Mouse (Mus musculus): ENCODE data around the gene Pdhb.
"Not testable (repeated sequence)": the region's sequence is repeated elsewhere in the genome, so short reads cannot be mapped to it uniquely, and the experiment has no call there.

The Pdhb gene

DNA sequence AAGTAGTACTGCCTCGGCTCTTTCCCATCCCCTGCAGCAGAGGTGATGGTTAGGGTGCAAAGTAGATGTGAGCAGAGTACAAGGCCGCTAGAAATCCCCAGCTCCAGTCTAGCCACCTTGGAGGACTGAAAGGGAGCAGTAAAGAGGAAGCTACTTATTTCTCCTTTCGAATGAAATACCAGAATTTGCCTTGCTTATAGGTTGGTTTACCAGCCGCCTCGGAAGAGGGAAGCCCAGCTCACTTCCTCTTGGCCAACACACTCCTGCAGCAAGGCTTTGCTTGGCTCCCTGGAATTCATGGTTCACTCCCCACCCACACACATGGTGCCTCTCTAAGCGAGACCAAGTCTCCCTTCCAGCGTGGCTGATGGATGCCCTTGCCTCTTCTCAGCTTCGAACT is 40.0 kb downstream of the Pdhb start:
- DNase-seq: no peak

- DNase-seq: no peak
Observed at GRCm38 (mm10) chr14:8127971-8128370, 44.9 kb downstream of the Pdhb start.

- no peak for DNase-seq
Observed at GRCm38 (mm10) chr14:8124046-8124881, 48.6 kb downstream of the Pdhb start.

DNA sequence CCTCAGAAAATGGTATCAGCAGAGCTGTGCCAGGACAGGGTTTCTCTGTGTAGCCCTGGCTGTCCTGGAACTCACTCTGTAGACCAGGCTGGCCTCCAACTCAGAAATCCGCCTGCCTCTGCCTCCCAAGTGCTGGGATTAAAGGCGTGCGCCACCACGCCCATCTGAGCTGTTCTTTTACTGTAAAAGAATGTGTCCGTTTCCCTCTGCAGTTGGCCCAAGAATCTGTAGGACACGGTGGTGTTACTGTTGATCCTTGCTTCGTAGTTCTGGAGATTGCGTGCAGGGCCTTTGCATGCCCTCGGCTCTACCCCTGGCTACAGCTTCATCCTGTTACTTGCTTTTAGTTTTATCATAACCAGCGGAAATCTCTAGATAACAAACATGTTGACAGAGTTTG is 49.2 kb downstream of the Pdhb start:
- DNase-seq: not testable (repeated sequence)

GRCm38 (mm10) chr14:8123141-8123540 is 49.7 kb downstream of the Pdhb start:
- DNase-seq: peak; percentile 14

GRCm38 (mm10) chr14:8119904-8120303 is 52.9 kb downstream of the Pdhb start:
- no peak for DNase-seq

DNA sequence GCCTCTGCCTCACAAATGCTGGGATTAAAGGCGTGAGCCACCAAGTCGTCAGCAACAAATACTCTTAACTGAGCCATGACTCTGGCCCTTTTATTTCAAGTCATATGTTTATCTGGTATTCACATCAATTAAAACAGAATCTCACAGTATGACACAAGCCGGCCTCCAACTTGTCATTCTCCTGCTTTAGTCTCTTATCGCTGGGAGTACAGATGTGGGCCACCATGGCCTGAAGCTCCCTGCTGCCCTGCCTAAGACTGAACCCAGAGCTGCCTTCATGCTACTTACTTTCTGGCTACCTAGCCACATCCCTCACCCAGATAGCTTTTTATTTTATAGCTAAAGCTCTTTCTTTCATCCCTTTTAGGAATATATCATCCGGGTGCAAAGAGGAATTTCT is 53.4 kb downstream of the Pdhb start:
- no peak for DNase-seq

DNA sequence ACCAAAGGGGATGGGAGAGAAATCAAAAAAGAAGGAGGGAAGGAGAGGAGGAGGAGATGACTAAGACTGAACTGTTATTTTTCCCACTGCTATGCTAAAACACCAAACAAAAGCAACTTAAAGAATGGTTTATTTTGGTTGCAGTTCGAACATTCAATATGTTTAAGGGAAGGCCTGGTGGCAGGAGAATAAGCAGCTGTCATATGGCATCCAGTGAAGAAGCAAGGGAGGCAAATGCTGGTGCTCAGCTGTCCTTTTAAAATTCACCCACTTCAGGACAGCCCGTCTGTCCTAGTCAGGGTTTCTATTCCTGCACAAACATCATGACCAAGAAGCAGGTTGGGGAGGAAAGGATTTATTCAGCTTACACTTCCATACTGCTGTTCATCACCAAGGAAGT is 55.5 kb downstream of the Pdhb start:
- DNase-seq: no peak
